Mouse (Mus musculus): ENCODE results near the gene Ribc2.

The Ribc2 gene

DNA sequence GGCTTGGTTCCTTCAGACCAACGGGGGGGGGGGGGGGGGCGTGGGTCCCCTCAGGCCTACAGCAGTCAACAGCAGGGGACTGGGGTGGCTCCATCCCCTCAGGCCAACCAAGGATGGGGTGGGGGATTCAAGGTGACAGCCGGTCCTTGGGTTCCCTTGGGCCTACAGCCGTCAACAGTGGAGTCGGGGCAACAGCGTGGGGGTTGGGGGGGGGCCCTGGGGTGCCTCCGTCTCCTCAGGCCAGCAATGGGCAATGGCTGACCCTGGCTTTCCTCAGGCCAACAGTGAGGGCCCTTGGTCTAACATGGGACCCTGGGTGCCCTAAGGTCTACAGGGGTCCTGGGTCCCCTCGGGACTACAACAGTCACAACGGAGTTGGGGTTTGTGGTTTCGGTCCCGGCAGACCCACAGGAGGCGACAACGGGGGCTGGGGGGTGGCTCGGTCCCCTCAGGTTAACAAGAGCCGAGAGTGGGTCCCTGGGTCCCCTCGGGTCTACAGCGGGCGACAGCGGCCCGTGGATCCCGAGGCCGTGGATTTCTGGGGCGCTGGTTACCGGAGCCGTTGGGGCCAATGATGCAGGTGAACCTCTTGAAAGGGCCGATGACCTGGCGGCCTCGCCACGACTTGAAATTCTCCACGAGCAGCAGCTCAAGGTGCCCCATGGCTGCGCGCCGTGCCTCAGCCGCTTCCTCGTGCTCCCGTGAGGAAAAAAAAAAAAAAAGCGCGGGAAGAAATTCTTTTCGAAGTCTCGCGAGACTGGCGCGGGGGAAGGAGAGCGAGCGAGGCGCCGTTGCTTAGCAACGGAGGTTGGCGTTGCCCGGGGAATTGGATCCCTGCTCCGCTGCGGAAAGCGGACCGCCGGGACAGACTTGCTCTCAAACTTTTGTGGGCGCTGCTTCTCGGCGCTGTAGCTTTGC, at the start of gene Ribc2, which contains the start of gene Smc1b:
Gene Ribc2, plus strand, starts transcription at position 804 of the 918 bp plus-strand sequence.
Gene Smc1b, minus strand, starts transcription at position 690 of the 918 bp plus-strand sequence.
- peak; percentile 69 to 78 for DNase-seq (ENCODE audit: low spot score in 2 of 2)

DNA sequence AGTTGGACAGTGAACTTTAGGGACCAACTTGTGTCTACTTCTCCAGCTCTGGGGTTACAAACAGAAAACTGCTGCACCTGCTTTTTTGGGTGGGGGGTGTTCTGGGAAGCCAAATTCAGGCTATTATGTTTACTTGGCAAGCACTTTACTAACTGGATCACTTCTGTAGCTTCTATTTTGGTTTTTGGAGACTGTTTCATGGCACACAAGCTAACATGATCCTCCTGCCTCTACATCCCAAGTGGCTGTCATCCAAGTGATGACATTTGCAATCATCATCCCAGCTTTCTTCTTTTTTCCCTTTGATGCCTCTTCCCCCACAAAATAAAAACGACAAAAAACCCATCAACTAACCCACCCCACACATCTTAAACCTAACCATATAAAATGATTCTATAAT, 46.2 kb upstream of the Ribc2 start:
- DNase-seq (ENCODE audit: low spot score in 2 of 2): no peak

DNA sequence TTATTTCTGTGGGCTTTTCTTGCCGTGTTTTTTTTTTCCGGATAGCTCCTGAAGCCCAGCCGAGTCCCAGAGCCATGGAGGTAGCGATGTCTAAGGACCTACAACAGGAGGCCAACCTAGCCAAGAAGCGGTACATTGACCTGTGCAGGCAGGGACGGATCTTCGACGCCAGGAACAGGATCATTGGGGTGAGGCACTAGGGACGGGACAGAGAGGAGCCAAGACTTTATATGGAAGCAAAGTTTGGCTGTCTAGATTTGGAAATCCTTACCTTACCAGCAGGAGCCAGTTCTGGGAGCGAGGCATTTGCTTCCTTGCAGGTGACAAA, 279 bp downstream of the Ribc2 start:
- no peak for DNase-seq (ENCODE audit: low spot score in 2 of 2)

DNA sequence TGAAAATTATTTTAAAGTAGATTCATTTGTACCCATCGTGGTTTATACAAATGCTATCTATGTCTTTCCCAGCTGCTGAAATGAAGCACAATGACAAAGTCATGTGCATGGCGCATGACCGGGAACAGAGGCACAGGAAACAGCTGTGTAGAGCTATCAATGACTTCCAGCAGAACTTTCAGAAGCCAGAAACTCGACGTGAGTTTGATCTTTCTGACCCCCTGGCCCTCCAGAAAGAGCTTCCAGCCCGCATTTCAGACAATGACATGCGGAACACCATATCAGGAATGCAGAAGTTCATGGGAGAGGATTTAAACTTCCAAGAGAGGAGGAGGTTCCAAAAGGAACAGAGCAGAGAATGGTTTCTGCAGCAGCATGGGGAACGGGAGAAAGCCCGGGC, 3.3 kb downstream of the Ribc2 start:
- DNase-seq (ENCODE audit: low spot score in 2 of 2): no peak

DNA sequence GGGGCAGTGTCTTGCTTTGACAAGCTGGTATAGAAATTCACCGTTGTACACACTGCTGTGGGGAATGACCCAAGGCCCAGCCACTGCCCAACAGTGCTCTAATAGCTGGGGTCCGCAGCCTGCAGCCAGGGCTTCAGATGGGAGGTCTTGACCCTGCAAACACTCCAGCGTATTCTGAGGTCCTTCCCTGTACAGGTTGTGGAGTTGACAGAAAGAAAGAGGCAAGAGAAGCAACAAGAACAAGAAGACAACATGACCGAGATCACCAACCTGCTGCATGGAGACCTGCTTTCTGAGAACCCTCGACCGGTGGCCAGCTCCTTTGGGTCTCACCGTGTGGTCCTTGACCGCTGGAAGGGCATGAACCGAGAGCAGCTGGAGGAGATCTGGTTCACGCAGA, 9.4 kb downstream of the Ribc2 start:
- peak in 1 of 2 experiments; percentile 56 for DNase-seq (ENCODE audit: low spot score in 2 of 2)

DNA sequence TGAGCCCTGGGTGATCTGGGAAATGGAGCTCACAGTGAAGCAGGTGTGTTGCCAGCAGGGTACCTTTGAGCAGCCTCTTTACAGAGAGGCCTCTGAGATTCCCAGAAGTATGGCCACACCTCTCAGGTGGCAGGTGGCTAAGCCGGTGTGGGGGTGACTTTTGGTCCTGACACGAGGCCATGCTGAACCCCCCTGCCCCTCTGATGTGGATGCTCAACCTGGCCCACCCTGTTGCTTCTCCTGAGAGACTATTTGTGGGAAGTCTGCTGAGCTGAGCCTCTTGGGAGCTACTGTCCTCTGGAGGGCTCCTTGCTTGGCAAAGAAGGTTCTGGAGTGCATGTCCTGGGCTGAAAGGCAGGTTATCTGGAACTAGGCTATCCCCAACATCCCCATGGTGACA, 10.6 kb downstream of the Ribc2 start:
- DNase-seq (ENCODE audit: low spot score in 2 of 2): peak in 1 of 2 experiments; percentile 57

DNA sequence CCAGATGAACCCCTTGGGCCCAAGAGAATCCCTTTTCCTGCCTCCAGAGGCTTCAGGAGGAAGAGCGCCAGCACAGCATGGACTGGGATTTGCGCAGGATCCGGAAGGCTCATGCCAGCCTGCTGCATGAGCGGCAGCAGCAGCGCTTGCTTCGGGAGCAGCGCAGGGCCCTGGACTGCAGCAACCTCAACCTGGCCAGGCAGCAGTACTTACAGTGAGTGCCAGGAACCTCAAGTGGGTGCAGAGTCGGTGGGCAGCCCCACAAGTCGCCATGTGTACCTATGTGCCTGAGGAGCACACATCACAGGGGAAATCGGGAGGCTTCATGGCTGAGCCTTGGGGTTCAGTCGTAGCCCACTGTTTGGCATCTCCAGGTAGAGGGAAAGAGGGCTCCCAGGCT, 11.3 kb downstream of the Ribc2 start:
- DNase-seq (ENCODE audit: low spot score in 2 of 2): peak in 1 of 2 experiments; percentile 53

DNA sequence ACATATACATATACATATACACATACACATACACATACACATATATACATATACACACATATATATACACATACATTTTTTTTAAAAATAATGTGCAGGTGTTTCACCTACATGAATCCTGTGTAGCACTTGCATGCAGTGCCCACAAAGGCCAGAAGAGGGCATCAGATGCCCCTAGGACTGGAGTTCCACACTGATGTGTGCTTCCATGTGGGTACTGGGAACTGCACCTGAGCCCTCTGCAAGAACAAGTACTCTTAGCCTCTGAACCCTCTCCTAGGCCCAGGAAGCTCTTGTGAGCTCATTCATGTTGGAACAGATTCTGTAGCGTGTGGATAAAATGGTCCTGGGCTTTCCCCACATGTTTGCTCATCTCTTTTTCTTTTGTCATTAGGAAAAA, 11.9 kb downstream of the Ribc2 start:
- DNase-seq (ENCODE audit: low spot score in 2 of 2): peak in 1 of 2 experiments; percentile 57

DNA sequence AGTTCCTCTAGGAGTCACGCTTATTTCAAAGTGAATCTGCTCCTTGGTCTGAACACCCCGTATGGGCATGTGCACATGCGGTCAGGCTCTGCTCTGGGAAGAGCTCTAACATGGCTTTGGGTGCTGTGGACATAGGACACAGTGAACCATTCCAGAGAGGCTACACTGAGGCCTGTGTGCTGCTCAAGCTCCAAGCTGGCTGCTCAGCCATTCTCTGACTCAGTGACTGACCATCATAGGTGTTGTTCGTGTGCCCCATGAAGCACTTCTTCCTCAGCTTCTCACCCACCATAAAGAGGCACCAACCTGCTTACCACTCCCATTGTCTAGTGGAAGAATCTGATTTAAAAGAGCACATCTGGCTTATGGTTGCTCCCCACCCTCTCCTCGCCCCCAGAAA, 12.4 kb downstream of the Ribc2 start:
- no peak for DNase-seq (ENCODE audit: low spot score in 2 of 2)

DNA sequence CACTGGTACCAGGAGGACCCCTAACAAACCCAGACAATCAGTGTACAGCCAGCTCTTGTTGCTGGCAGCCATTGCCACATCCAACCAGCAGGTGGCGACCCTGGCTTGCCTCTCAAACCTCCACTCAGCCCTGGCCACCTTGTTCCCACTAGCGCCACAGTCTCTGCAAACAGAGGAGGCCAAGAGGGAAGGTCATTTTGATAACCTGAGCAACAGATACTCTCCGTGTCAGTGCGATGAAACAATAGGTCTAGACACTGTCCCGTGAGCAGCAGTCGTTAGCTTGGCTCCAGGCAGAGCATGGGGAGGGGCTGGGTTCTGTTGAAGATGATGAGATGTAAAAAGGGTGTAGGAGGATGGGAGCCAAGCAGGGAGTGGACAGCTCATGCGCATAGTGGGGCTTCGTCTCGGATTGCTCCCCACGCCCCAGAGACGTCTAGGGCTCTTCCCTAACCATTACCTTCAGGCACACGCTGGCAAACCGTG, 19.6 kb downstream of the Ribc2 start:
- peak; percentile 67 to 83 for DNase-seq (ENCODE audit: low spot score in 2 of 2)

DNA sequence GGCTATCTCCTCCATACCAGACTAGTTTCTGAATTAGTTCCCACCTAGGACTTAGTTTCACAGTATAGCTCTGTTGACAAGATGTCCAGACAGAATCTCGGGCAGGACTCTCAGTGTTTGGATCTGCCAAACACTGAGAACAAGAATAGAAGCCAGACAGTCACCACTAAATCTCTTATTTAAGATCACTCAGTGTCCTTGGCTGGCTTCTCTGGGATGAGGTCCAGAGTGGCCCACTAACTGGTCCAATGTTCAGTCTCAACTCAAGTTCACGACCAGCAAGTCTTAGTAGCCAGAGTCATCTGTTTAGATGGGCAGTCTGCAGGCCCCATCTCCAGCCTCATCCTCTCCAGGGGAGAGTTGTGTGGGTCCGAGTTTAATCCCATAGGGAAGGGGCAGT, 20.7 kb downstream of the Ribc2 start:
- no peak for DNase-seq (ENCODE audit: low spot score in 2 of 2)

DNA sequence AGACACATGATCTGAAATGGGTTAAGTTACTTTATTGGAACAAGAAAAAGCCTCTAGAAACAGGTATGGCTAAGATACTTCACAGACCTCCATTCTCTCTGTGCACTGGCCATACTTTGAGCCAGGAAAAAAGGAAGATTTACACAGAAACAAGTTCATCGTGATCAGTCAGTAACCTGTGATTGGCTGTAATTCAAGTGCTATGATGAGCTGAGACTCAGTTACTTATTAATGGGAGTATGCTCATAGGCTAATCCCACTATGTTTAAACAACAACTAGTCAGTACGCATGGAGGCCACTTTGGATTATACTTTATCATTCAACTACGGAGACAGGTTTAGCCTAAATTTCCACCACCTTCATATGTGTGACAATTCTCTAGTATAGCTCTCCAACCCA, 22.2 kb downstream of the Ribc2 start:
- DNase-seq (ENCODE audit: low spot score in 2 of 2): no peak

DNA sequence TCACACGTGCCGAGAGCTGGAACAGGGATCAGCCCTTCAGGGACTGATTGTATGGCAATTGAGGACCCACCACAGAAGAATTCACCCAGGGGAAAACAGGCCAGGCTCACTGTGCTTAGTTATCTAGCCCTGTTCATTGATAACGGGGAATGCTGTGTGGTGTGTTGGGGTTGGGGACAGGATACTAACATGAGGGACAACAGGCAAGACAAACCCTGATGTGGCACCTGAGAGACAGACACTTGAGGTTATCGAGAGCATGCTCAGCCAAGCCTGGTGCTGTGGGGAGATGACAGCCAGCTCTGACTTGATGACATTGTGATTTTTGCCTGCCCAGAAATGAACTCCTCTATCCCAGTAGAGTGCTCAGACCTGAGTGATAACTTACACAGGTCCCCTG, 24.3 kb downstream of the Ribc2 start:
- no peak for DNase-seq (ENCODE audit: low spot score in 2 of 2)

DNA sequence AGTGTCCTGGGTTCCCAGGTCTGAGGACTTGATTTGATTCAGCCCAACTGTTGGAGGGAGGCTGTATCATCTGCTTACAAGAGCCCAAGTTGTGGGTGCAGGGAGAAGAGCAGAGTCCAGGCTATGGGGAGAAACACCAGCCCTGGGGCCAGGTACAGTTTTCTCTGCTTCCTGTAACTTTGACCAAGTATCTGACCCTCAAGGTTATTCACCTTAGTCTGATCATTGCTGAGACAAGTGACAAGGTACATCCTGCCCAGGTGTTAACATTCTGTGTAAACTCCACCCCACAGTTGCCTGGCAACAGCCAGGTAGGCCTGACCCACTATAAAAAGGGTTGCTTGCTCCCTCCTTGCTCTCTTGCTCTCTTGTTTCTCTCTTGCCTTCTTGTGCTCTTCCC, 29.5 kb downstream of the Ribc2 start:
- no peak for DNase-seq (ENCODE audit: low spot score in 2 of 2)

DNA sequence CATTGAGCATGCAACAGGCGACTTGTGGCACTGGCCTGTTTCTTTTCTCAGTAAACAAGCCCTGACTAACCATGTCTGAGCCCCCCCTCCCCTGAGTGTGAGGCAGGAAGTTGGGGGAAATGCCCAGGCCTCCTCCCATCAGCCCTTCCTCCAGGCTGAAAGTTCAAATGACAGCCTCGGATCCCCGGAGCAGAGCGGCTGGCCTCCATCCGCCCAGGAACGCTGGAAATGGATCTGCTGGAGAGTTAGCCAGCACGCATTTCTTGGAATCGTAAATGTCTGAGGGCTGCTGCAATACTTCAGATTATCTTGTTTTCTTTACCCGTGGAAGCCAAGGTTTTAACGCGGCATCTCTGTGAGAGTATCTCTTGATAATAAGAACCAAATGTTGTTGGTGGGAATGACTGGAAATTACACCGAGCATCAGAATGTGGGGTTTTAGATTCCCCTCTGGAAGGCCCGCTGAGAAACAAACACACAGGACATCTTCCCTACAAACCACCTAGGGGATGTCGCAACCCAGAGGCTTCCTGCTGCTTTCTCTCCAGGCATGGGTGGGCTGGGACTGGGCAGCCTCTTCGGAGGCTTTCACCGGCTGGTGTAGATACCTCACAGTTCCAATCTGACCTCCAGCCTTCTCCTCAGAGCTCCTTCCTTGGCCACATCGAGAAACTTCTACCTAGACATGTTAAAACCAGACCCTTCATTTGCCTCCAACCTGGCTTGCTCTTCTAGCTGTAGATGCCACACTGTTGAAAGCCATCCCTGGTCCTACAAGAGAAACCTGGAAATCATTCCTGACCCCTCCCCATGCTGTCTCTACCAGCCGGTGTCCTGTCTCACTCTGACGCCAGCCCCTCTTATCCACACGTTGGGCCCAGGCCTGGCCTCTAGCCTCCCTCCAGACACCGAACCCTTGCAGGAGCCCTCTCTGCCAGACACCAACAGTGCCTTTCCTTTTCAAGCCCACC, 31.1 kb downstream of the Ribc2 start:
- DNase-seq (ENCODE audit: low spot score in 2 of 2): peak; percentile 73 to 85

DNA sequence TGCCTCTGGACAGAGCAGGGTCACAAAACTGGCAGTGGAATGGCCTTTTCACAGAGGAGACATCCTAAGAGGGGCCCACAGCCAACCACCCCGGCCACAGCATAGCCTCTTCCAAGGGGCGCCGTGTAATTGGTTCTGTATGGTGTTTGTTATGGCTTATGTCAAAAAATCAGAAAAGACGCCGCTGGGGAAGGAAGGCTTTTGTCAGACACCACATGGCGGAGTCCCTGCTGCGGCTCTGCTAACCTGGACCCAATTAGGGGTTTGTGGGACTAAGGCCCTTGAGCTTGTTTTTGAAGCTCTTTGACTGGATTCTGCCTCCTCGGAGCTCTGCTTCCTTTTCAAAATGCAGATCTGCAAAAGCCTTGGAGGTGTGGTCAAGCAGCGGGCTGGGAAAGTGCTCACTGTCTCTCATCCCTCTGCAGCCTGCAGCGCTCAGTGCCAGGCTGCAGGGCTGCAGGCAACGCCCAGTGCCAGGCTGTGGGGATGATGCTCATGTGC, 34.6 kb downstream of the Ribc2 start:
- no peak for DNase-seq (ENCODE audit: low spot score in 2 of 2)

DNA sequence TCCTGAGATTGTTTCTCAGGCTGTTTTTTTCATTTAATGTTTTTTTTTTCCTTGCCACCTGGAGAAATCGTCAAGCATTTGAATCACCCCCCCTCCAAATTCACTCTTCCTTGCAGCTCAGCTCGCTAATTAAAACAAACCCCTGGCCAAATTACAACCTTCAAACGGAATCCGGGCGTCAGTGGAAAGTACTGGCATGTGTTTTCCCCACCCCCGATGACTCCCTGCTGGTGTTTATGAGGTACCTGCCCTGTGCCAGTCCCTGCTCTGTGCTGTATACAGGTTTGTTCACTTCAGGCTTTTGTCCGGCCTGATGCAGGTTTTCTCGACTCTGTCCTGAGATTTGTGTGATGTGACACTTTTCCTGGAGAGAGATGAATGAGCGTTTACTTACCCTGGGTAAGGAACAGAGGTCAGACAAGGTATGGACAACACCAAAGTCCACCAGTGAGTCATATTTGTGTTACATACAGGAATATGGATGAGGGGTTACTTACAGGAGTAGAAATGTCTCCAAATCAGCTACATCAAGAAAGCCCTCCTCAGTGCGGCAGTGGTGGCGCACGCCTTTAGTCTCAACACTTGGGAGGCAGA, 35.3 kb downstream of the Ribc2 start:
- DNase-seq (ENCODE audit: low spot score in 2 of 2): no peak

DNA sequence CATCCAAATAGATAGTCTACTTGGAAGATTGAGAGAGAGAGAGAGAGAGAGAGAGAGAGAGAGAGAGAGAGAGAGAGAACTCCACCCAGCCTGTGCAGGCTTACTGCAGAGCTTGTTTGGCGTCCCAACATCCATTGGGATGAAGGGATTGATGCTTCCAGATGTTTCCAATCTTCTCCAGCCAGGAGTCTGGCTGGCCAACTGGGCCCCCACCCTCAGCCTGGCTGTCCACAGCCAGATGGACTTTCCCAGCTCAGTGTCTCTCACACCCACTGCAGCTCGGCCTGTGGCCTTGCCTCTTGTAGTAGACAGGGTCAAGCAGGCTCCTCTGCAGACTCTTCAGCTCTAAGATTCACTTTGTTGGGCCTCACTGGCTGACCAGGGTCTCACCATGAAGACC, 40.2 kb downstream of the Ribc2 start:
- DNase-seq (ENCODE audit: low spot score in 2 of 2): peak in 1 of 2 experiments; percentile 77

DNA sequence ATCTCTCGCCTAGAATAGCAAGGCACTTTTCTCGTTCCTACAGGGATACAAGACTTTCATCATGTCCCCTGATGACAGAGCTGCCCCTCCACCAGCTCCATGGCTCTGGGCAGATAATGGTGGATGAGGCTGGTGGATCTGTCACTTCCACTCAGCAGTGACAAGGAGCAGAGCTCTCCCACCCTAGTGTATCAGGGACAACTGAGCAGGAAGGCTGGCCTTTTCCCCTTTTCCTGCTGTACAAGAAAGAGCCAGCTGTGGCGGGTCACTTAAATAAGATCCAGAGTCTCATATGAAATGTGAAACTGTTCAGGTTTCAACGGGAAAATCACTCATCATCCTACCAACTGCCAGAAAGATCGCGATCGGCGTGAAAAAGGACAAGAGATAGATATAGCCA, 41.5 kb downstream of the Ribc2 start:
- no peak for DNase-seq (ENCODE audit: low spot score in 2 of 2)

DNA sequence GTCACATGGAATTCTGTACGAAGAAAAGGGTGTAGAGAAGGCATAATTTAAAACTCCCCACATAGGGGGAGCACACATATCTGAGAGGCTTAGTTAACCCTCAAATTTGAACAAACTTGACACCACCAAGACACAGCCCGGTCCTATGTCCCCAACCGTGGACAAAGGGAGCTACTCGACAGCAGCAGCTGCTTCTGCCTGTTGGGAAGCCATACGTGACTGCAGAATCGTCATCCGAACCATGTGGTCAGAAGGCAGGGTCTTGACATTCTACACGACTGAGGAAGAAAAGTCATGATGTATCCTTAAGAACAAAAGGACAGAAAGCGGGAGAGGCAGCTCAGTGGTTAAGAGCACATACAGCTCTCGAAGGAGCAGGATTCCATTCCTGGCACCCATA, 42.2 kb downstream of the Ribc2 start:
- DNase-seq (ENCODE audit: low spot score in 2 of 2): no peak

DNA sequence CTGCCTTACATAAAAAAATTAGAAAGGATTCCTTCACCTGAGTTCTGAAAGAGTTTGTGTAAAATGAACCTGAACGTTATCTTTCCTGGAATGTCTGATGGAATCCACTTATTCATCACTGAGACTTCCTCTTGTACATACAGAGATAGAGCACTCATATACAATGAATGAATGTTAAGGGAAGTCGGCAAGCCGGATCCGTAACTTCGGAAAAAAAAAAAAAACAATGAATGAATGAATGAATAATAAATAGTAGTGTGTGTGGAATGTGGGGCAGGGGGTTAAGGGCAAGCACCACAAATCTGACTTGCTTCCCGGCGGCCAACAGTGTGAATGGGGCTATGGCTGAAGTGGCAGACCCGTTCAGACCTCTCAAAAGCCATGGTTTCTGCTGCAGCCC, 45.7 kb downstream of the Ribc2 start:
- DNase-seq (ENCODE audit: low spot score in 2 of 2): peak in 1 of 2 experiments; percentile 71

DNA sequence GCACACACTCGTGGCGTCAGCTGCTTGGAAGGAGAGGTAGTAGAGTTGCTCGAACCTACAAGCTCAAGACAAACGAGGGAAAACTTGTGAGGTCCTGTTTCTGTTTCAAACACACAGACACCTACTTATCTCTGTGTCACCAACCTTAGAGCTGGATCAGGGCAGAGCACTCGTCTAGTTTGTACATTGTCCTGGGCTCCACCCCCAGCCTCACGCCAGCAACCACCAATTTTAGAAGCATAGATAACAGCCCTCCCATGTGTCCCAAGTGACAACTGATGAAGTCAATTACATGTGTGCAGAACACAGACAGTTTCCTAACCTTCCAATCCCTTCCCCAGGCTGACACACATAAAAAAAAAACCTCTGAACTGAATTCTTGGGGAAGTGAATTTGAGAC, 46.3 kb downstream of the Ribc2 start:
- DNase-seq (ENCODE audit: low spot score in 2 of 2): no peak
